In genomic region chr19:26746290-26746689, GRCm38 (mm10) we compare ENCODE assay signal across 11 mouse cellular contexts.
A peak's percentile ranks its signal among the peaks of the same experiment; 100 is the strongest.
DNase-seq lines count a peak whose midpoint lies in the region; ATAC-seq and TF ChIP-seq lines count a peak whose summit lies in the region.
"Had no signal": no experiment of that assay in that cellular context is flagged by ENCODE, and none has a peak within 500 bp of the region (broad histone marks: within the 10 kb centered on the region; RNA-seq: fewer than 3 reads in every experiment).

No protein-coding gene starts in this region.

- peaks cover 9% of the 10 kb centered on the region; the same call in 1 of the 2 replicates for H3K4me1 ChIP-seq in kidney, embryonic 14.5 days (ENCODE audit: control insufficient read depth, insufficient read depth, low read length)
- peaks cover 3% of the 10 kb centered on the region; the same call in 1 of the 2 replicates for H3K4me1 ChIP-seq in forebrain, embryonic 11.5 days (replicated peaks; ENCODE audit: control insufficient read depth, insufficient read depth, low read length)
- peaks cover 19% of the 10 kb centered on the region for H3K4me1 ChIP-seq in limb, embryonic 15.5 days

- ATAC-seq in kidney, embryonic 14.5 days (ENCODE audit: low FRiP score, low TSS enrichment), result no peak
- no peak for ATAC-seq in forebrain, embryonic 11.5 days (replicated peaks; ENCODE audit: low FRiP score)
- no peak for ATAC-seq in limb, embryonic 15.5 days (ENCODE audit: insufficient number of reproducible peaks, low FRiP score, low TSS enrichment, low read depth)

- 87% methylated on average over 10 of the region's 10 CpGs for WGBS in kidney, embryonic 14.5 days
- WGBS in forebrain, embryonic 11.5 days, result 90% methylated on average over 10 of the region's 10 CpGs
- WGBS in limb, embryonic 15.5 days, result 64% methylated on average over 10 of the region's 10 CpGs

- no peak overlapping the region for H3K4me3 ChIP-seq in kidney, embryonic 14.5 days (ENCODE audit: low read length)
- no peak overlapping the region for H3K4me3 ChIP-seq in forebrain, embryonic 11.5 days (ENCODE audit: low read depth, low read length)
- H3K4me3 ChIP-seq in limb, embryonic 15.5 days, result no peak overlapping the region
- H3K4me3 ChIP-seq in layer of hippocampus, adult 2 months, result no peak overlapping the region

- H3K27me3 ChIP-seq in kidney, embryonic 14.5 days (ENCODE audit: control insufficient read depth, insufficient read depth, low read length), result no peaks in the 10 kb centered on the region
- no peaks in the 10 kb centered on the region for H3K27me3 ChIP-seq in forebrain, embryonic 11.5 days (ENCODE audit: control insufficient read depth, insufficient read depth, low read length)
- no peaks in the 10 kb centered on the region for H3K27me3 ChIP-seq in limb, embryonic 15.5 days

- 0 out of 2 replicates have a peak overlapping the region, but pooled peaks have one; percentile 77 for H3K9ac ChIP-seq in kidney, embryonic 14.5 days (ENCODE audit: low read depth, low read length)
- H3K9ac ChIP-seq in forebrain, embryonic 11.5 days (ENCODE audit: low read length), result no peak overlapping the region; the same call in 1 of the 2 replicates
- H3K9ac ChIP-seq in limb, embryonic 15.5 days, result no peak overlapping the region

- no peak for DNase-seq in kidney, adult 8-10 months
- DNase-seq in cerebellum, postnatal 10 days, result peak; percentile 52 to 61
- DNase-seq in forebrain, embryonic 11.5 days (ENCODE audit: low spot score), result no peak
- no peak for DNase-seq in adipocyte (ENCODE audit: low spot score)
- no peak for DNase-seq in layer of hippocampus, adult 2 months (ENCODE audit: low spot score in 2 of 2)
- DNase-seq in frontal cortex, postnatal 36 days (ENCODE audit: low spot score in 2 of 2), result no peak
- DNase-seq: adrenal gland, adult 2 months; right cerebral cortex, adult 18-20 months; thymus, postnatal 36 days had no signal

- no peak overlapping the region for H3K4me2 ChIP-seq in kidney, embryonic 14.5 days (replicated peaks; ENCODE audit: low read depth, low read length)
- H3K4me2 ChIP-seq in forebrain, embryonic 11.5 days (ENCODE audit: low read depth, low read length, severe bottlenecking), result no peak overlapping the region
- H3K4me2 ChIP-seq in limb, embryonic 15.5 days, result peak overlapping the region; percentile 72; the same call in 1 of the 2 replicates

- no peak for TF ChIP-seq CTCF in layer of hippocampus, adult 2 months (conservative IDR thresholded peaks at IDR 0.05)

- no peaks in the 10 kb centered on the region for H3K9me3 ChIP-seq in kidney, embryonic 14.5 days (ENCODE audit: control insufficient read depth, low read length)
- no peaks in the 10 kb centered on the region for H3K9me3 ChIP-seq in forebrain, embryonic 11.5 days (ENCODE audit: control insufficient read depth, low read length)
- H3K9me3 ChIP-seq in limb, embryonic 15.5 days, result no peaks in the 10 kb centered on the region

- H3K27ac ChIP-seq in kidney, embryonic 14.5 days (ENCODE audit: low read depth, low read length), result peak overlapping the region; percentile 100; the same call in 1 of the 2 replicates
- peak overlapping the region; percentile 99; the same call in 1 of the 2 replicates for H3K27ac ChIP-seq in forebrain, embryonic 11.5 days (ENCODE audit: low read depth, low read length)
- peak overlapping the region; percentile 98 for H3K27ac ChIP-seq in limb, embryonic 15.5 days
- H3K27ac ChIP-seq in layer of hippocampus, adult 2 months, result no peak overlapping the region

- no peaks in the 10 kb centered on the region for H3K36me3 ChIP-seq in kidney, embryonic 14.5 days (ENCODE audit: control insufficient read depth, insufficient read depth, low read length)
- H3K36me3 ChIP-seq in forebrain, embryonic 11.5 days (ENCODE audit: control insufficient read depth, insufficient read depth, low read length), result no peaks in the 10 kb centered on the region
- peaks cover 5% of the 10 kb centered on the region; the same call in 1 of the 2 replicates for H3K36me3 ChIP-seq in limb, embryonic 15.5 days

Comparison
In these comparisons a context has a peak if more than half of its experiments do, and no peak if none do; other contexts are left out.
1. DNase-seq: peak in cerebellum, postnatal 10 days (2 of 2); none in kidney, adult 8-10 months (0 of 2), forebrain, embryonic 11.5 days (single experiment), adipocyte (single experiment), layer of hippocampus, adult 2 months (0 of 2) and frontal cortex, postnatal 36 days (0 of 2).